Mouse (Mus musculus): ENCODE results near the gene Gm13290.
A peak's percentile ranks its signal among the peaks of the same experiment; 100 is the strongest.
"Not testable (repeated sequence)": the region's sequence is repeated elsewhere in the genome, so short reads cannot be mapped to it uniquely, and the experiment has no call there.

Gene Gm13290

GRCm38 (mm10) chr4:88773534-88773933 is at the start of gene Gm13290:
Gene Gm13290 (plus strand): TSS chr4:88773834.
- DNase-seq (ENCODE audit: low spot score in 2 of 2) = not testable (repeated sequence)

DNA sequence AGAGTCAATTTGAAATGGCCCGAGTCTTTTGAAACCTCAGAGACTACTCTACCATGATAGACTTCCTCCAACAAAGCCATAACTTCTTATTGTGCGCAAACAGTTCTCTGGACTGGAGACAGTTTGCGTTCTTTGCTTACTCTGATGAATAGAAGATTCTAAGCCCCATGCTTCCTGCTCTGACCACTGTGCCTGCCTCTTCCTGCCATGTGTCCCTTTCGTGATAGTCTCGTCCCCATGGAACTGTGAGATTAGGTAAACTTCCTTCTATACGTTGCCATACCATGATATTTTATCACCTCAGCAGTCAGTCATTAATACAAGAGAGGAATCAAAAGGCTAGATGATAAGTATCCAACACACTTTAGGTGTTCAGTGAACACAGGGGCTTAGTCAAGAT is 46.9 kb upstream of the Gm13290 start:
- no peak for DNase-seq (ENCODE audit: low spot score in 2 of 2)

DNA sequence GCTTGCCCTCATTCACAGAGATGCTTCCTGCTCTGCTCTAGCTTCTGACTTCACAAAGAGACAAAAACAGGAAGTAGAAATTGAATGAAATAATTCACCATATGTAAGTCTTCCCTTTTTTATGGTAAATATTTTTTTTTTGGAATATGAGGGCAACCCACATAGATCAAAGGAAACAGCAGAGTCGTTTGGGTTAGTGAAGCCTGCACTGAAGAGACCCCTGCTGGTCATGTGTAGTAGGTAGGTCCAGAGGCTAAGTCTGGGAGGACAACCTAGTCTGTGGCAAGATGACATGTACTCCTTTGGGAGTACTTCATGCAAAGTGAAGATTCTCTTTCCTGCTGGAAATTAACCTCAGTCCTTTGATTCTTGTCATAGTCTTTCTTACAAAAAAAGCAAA is 46.3 kb upstream of the Gm13290 start:
- DNase-seq (ENCODE audit: low spot score in 2 of 2) = no peak

DNA sequence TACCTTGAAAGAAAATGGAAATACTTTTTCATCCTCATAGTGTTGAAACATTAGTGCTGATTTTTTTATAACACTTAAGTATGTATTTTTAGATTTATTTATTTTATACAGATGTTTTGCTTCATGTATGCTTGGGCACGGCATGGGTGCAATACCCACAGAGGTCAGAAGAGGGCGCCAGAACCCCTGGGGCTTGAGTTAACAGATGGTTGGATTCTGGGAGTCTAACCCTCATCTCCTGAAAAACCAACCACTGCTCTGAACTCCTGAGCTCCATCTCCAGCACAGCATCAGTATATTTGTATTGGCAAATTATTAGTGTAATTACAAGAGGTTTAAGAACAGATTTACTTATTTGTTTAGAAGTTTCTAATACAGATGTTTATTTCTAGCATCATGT is 35.2 kb upstream of the Gm13290 start:
- DNase-seq (ENCODE audit: low spot score in 2 of 2) = peak in 1 of 2 experiments; percentile 63

DNA sequence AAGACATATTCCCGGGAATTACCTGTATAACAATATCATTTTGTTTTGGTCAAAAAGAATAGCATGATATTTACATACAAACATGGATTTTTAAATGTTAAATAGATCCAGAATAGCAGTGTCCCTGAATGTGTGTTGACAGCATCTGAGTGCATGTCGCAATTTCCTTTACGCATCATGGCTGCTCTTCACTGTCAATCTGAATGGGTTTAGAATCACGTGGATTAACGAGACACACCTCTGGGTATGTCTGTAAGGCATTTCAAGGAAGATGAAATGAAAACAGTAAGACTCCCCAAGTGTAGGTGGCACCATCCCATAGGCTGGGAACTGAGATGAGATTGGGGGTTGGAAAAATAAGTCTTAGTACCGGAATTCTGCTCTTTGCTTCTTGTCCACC is 34.6 kb upstream of the Gm13290 start:
- DNase-seq (ENCODE audit: low spot score in 2 of 2) = no peak

- DNase-seq (ENCODE audit: low spot score in 2 of 2) = no peak
These were observed 32.2 kb upstream of the Gm13290 start for GRCm38 (mm10) chr4:88741426-88741825.

DNA sequence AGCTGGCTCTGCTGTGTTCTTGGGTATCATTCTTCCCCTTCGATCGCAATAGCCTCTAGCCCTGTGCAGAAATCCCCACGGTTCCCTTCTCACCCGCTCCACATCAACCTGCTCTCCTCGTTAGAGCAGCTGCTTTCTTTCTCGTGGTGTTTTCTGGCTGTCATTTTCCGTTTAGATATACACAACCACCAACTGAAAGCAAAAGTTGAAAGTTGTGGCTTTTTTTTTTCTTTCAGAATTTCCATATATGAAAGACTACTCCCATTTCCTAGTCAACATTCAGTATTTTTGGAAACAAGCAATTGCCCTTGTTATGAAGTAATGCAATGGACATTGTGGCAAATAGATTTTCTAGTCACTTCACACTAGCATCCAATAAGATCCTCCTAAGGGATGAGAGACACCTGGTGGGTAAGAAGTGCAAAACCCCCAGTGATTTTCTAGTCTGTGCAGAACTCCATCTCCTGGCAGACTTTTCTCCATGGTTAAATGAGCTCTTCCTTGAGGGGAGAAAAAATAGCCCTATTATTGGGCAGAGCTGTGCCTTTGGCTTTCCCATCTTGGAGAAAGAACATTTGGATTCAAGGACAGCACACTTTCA is 30.8 kb upstream of the Gm13290 start:
- DNase-seq (ENCODE audit: low spot score in 2 of 2) = no peak

- DNase-seq (ENCODE audit: low spot score in 2 of 2) = no peak
These were observed 29.4 kb upstream of the Gm13290 start for GRCm38 (mm10) chr4:88744207-88744606.

- DNase-seq (ENCODE audit: low spot score in 2 of 2) = no peak
These were observed 23.7 kb upstream of the Gm13290 start for GRCm38 (mm10) chr4:88749926-88750325.

DNA sequence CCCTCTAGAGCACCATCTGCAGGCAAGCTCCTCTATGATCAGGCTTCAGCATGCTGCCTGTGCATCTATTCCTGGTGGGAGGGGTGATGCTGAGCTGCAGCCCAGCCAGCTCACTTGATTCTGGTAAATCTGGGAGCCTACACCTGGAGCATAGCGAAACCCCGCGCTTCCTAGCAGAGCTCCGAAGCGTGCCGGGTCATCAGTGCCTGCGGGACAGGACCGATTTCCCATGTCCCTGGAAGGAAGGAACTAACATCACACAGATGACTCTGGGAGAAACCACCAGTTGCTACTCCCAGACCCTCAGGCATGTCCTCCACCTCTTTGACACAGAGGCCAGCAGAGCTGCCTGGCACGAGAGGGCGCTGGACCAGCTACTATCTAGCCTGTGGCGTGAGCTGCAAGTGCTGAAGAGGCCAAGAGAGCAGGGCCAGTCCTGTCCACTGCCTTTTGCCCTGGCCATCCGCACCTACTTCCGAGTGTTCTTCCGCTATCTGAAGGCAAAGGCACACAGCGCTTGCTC is 18.8 kb upstream of the Gm13290 start, which contains the start of gene Gm13271:
Gm13271 (plus strand) TSS at position 51 of the 523 bp plus-strand sequence.
- DNase-seq (ENCODE audit: low spot score in 2 of 2) = peak; percentile 81

DNA sequence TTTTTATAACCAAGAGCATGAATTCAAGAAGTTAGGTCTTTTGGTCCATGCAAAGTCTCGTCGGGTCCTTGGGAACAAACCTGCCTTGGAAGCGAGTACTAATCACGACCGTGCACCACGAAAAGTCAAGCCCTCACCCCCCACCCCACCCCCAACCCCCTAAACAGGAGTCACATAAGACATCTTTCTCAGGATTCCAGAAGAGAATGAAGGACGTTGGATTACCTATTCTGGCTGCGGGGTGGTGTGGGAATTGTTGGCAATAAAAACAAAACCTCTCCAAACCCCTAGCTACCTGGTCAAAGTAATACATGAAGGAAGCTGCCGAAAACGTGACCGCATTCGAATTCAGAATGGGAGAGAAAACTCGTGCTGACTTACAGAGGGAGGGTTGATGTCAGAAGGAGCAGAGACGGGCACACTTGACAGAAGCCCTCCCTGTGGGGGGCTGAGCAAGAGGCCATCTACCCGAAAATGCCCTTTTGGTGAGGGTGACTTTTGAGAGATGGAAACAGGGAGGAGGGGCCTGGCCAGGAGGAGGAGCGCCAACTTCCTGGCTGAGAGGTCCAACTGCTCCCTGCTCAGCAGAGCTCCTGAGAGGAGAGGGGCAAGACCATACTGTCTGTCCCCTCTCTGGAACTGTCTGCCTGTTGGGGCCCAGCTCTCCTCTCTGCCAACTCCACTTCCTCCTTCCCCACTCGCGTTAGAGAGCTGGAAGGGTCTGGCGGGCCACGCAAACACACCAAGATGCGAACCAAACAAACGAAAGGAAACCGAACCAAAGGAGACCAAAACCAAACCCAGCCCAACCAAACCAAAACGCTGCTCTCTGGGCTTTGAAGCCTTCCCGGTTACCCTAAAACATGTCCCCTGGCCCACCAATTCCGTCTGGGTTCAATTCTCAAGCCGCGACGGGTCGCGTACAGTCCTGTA is 16.8 kb upstream of the Gm13290 start:
- DNase-seq (ENCODE audit: low spot score in 2 of 2) = peak in 1 of 2 experiments; percentile 29

GRCm38 (mm10) chr4:88757628-88758031 is 16.0 kb upstream of the Gm13290 start:
- DNase-seq (ENCODE audit: low spot score in 2 of 2) = peak; percentile 91 to 94

GRCm38 (mm10) chr4:88758751-88759150 is 14.9 kb upstream of the Gm13290 start:
- DNase-seq (ENCODE audit: low spot score in 2 of 2) = peak; percentile 23 to 44

DNA sequence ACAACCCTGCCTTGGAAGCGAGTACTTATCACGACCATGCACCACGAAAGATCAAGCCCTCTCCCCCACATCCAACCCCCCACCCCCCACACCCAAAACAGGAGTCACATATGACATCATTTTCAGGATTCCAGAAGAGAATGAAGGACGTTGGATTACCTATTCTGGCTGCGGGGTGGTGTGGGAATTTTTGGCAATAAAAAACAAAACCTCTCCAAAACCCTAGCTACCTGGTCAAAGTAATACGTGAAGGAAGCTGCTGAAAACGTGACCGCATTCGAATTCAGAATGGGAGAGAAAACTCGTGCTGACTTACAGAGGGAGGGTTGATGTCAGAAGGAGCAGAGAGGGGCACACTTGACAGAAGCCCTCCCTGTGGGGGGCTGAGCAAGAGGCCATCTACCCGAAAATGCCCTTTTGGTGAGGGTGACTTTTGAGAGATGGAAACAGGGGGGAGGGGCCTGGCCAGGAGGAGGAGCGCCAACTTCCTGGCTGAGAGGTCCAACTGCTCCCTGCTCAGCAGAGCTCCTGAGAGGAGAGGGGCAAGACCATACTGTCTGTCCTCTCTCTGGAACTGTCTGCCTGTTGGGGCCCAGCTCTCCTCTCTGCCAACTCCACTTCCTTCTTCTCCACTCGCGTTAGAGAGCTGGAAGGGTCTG is 13.9 kb upstream of the Gm13290 start, which contains the start of gene Gm13283:
Gm13283 (plus strand) TSS at position 510 of the 659 bp plus-strand sequence.
- DNase-seq (ENCODE audit: low spot score in 2 of 2) = peak; percentile 44 to 67

GRCm38 (mm10) chr4:88760431-88760830 is 13.2 kb upstream of the Gm13290 start:
- DNase-seq (ENCODE audit: low spot score in 2 of 2) = peak; percentile 85

DNA sequence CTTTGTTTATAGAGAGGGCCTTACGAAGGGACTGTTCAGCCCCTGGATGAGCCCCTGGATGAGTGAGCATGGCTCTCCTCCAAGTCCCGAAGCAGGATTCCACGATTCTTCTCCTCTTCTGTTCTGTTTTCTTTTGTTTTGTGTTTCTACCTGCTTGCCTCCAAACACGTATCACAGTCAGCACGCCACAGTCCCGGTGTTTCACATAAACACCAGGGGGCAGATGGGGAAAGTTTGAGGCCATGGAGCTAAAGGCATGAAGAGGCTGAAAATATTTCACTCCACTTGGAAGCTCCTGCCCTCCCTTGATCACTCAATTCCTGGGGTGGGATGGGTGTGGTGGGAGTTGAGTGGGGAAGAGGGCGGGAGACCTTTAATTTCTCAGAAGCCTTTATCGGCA is 11.9 kb upstream of the Gm13290 start:
- DNase-seq (ENCODE audit: low spot score in 2 of 2) = peak; percentile 64 to 73

DNA sequence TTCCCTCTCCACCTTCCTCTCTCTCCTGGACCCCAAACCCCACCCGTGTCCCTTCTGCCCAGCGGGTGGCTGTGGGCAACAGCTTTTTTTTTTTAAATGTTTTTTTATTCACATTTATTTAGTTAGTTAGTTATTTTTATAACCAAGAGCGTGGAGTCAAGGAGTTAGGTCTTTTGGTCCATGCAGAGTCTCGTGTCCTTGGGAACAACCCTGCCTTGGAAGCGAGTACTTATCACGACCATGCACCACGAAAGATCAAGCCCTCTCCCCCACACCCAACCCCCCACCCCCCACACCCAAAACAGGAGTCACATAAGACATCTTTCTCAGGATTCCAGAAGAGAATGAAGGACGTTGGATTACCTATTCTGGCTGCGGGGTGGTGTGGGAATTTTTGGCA is 11.3 kb upstream of the Gm13290 start:
- peak; percentile 32 to 35 for DNase-seq (ENCODE audit: low spot score in 2 of 2)

DNA sequence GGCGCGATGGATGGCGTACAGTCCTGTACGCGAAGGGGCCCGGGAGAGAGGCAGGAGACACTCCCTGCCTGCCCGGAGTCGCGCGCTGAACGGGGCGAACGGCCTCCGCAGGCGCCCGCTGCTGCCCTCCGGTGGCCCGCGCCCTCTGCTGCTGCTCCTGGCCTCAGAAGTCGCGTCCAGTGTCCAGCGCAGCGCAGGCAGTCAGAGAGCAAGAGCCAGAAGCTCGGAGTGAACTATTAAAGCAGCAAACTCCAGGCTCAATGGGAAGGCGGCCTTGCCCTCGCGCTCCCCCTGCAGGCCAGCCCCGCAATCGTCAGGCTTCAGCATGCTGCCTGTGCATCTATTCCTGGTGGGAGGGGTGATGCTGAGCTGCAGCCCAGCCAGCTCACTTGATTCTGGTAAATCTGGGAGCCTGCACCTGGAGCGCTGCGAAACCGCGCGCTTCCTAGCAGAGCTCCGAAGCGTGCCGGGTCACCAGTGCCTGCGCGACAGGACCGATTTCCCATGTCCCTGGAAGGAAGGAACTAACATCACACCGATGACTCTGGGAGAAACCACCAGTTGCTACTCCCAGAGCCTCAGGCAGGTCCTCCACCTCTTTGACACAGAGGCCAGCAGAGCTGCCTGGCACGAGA is 10.1 kb upstream of the Gm13290 start:
- DNase-seq (ENCODE audit: low spot score in 2 of 2) = peak; percentile 76 to 78

DNA sequence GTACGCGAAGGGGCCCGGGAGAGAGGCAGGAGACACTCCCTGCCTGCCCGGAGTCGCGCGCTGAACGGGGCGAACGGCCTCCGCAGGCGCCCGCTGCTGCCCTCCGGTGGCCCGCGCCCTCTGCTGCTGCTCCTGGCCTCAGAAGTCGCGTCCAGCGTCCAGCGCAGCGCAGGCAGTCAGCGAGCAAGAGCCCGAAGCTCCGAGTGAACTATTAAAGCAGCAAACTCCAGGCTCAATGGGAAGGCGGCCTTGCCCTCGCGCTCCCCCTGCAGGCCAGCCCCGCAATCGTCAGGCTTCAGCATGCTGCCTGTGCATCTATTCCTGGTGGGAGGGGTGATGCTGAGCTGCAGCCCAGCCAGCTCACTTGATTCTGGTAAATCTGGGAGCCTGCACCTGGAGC is 3.0 kb downstream of the Gm13290 start, which contains the start of gene Gm13289:
Gm13289 (plus strand) TSS at position 301 of the 400 bp plus-strand sequence.
- DNase-seq (ENCODE audit: low spot score in 2 of 2) = not testable (repeated sequence)

DNA sequence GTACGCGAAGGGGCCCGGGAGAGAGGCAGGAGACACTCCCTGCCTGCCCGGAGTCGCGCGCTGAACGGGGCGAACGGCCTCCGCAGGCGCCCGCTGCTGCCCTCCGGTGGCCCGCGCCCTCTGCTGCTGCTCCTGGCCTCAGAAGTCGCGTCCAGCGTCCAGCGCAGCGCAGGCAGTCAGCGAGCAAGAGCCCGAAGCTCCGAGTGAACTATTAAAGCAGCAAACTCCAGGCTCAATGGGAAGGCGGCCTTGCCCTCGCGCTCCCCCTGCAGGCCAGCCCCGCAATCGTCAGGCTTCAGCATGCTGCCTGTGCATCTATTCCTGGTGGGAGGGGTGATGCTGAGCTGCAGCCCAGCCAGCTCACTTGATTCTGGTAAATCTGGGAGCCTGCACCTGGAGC is 5.9 kb downstream of the Gm13290 start, which contains the start of gene Gm13272:
Gm13272 (plus strand) TSS at position 301 of the 400 bp plus-strand sequence.
- not testable (repeated sequence) for DNase-seq (ENCODE audit: low spot score in 2 of 2)

- DNase-seq (ENCODE audit: low spot score in 2 of 2) = not testable (repeated sequence)
These were observed 6.7 kb downstream of the Gm13290 start for GRCm38 (mm10) chr4:88780320-88780719.
